Mouse (Mus musculus) embryonic stem cell, embryonic (primary cell): Measurements from ENCODE around the gene Ccdc170.
"Not testable (repeated sequence)": the region's sequence is repeated elsewhere in the genome, so short reads cannot be mapped to it uniquely, and the experiment has no call there.

Source experiments
- CTCF ChIA-PET, 4 experiments: fragments of 300-600 bp in 2 of 4; fragments of 350-600 bp in 2 of 4; sonication (Branson Sonifier 250); formaldehyde crosslinking; loops; one replicate each; lab custom pipeline; 2022; ENCODE audit warnings: inconsistent platforms in 2 of 4; lab: Charles Lee
- POLR2A ChIA-PET, 4 experiments: fragments of 300-600 bp in 2 of 4; fragments of 350-600 bp in 2 of 4; sonication (Branson Sonifier 250); formaldehyde crosslinking; loops; one replicate each; lab custom pipeline; 2022; ENCODE audit warnings: antibody characterized with exemption in 4 of 4, inconsistent platforms in 1 of 4; lab: Charles Lee

Gene Ccdc170

GRCm38 (mm10) chr10:4482355-4482754 is at the start of gene Ccdc170:
Gene Ccdc170 (plus strand): TSS chr10:4482502.
- ChIA-PET POLR2A (interaction anchor here in 3 of 4 experiments (0.6 to 5.2 kb wide), 10 partner anchors 13 to 138 kb away, joined by 3 to 48 read pairs (median 6); partner anchors contain the start of genes Armt1 (in 2 of the 3) and Rmnd1 (in 1 of the 3)), CTCF (interaction anchor here in 2 of 4 experiments (0.6 to 0.7 kb wide), 2 partner anchors 77 to 79 kb away, joined by 3 to 4 read pairs; no protein-coding TSS in a partner anchor)

- ChIA-PET CTCF (interaction anchor here (0.5 to 1.2 kb wide), 9 partner anchors 28 to 1453 kb away, joined by 3 to 6 read pairs (median 4); no protein-coding TSS in a partner anchor), POLR2A (interaction anchor here (0.6 to 4.8 kb wide), 79 partner anchors 8 to 1391 kb away, joined by 3 to 70 read pairs (median 5); partner anchors contain the start of genes Zbtb2 (in 3 of the 4), Ccdc170 (in 2 of the 4), Fbxo5 (in 1 of the 4) and Mthfd1l (in 1 of the 4))
These were observed 49.1 kb upstream of the Ccdc170 start for GRCm38 (mm10) chr10:4432996-4433755.

DNA sequence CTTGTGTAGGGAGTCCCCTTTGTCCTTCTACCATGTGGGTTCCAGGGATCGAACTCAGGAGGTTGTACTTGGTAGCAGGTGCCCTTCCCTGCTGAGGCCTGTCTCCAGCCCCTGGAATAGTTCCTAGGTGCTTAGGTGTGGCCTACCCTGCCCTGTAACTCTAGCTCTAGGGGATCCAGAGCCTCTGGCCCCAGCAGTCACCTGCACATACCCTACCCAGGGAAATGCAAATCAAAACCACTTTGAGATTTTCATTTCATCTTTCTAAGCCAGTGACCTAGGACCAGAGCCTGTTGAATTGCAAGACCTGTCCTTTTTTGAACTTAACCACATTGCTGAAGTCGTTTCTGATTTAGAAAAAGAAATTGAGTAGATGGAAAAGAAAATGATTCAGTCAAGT is 48.4 kb upstream of the Ccdc170 start:
- POLR2A ChIA-PET = interaction anchor here in 2 of 4 experiments (0.7 to 4.8 kb wide), 8 partner anchors 16 to 190 kb away, joined by 3 to 70 read pairs (median 10); partner anchors contain the start of gene Zbtb2 (in 1 of the 2)
- CTCF ChIA-PET = not testable (repeated sequence)

DNA sequence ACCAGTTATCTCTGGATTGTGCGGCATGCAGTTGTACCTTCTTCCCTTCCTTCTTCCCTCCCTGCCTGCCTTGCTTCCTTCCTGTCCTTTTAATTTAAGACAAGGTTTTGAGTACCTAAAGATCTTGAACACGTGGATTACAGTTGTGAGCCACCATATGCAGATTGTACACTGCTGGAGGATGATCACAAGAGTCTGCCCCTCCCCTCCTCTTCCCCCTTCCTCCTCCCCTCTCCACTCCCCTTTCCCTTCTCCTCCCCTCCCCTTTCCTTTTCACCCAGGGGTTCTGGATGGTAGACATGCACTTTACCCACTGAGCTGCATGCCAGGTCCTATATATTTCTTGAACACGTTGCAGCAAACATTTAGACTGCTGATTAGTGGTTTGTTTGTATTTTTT is 46.9 kb upstream of the Ccdc170 start:
- CTCF ChIA-PET = no interaction called here
- POLR2A ChIA-PET = interaction anchor here in 2 of 4 experiments (0.5 to 3.1 kb wide), 8 partner anchors 10 to 192 kb away, joined by 3 to 12 read pairs (median 4); partner anchors contain the start of gene Ccdc170 (in 1 of the 2)

- POLR2A ChIA-PET = interaction anchor here in 1 of 4 experiments (1.2 to 1.4 kb wide), 2 partner anchors 35 to 51 kb away, joined by 3 read pairs; no protein-coding TSS in a partner anchor
- CTCF ChIA-PET = no interaction called here
These were observed 25.9 kb upstream of the Ccdc170 start for GRCm38 (mm10) chr10:4456409-4456808.

- CTCF ChIA-PET = no interaction called here
- POLR2A ChIA-PET = interaction anchor here in 2 of 4 experiments (0.6 to 2.8 kb wide), 4 partner anchors 9 to 28 kb away, joined by 3 to 9 read pairs (median 4); partner anchors contain the start of genes Armt1 (in 1 of the 2) and Rmnd1 (in 1 of the 2)
These were observed 22.1 kb upstream of the Ccdc170 start for GRCm38 (mm10) chr10:4460201-4460600.

DNA sequence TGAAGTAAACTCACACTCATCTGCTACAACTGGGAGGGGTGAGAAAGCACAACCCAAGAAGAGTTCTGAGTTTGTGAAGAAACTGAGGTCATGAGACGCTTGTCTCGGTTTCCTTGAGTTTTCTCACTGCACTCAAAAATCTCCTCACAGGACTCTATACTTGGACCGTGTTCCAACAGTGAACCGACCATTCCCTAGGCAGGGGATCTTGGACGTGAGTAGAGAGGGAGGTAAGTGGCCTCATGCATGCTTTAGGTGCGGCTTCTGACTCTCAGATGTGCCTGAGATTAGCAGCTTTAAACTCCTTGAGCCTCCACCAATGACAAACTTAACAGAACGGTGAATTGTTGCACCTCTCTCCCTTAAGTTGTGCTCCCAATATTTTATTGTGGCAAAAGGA is 16.5 kb upstream of the Ccdc170 start:
- POLR2A ChIA-PET = interaction anchor here in 3 of 4 experiments (0.6 to 7.2 kb wide), 9 partner anchors 11 to 803 kb away, joined by 3 to 48 read pairs (median 4); partner anchors contain the start of gene Ccdc170 (in 2 of the 3)
- CTCF ChIA-PET = no interaction called here

- POLR2A ChIA-PET = interaction anchor here (0.7 to 7.2 kb wide), 10 partner anchors 10 to 100 kb away, joined by 3 to 48 read pairs (median 4); partner anchors contain the start of genes Ccdc170 (in 2 of the 4), Armt1 (in 1 of the 4) and Rmnd1 (in 1 of the 4)
- CTCF ChIA-PET = interaction anchor here in 3 of 4 experiments (0.7 to 2.6 kb wide), 4 partner anchors 65 to 1345 kb away, joined by 3 to 5 read pairs (median 3); no protein-coding TSS in a partner anchor
These were observed 12.9 kb upstream of the Ccdc170 start for GRCm38 (mm10) chr10:4469406-4469805.

- CTCF ChIA-PET = no interaction called here
- POLR2A ChIA-PET = interaction anchor here in 1 of 4 experiments (0.6 kb wide), 1 partner anchor 14 kb away, joined by 8 read pairs; no protein-coding TSS in a partner anchor
These were observed 8.7 kb upstream of the Ccdc170 start for GRCm38 (mm10) chr10:4473591-4473993.

DNA sequence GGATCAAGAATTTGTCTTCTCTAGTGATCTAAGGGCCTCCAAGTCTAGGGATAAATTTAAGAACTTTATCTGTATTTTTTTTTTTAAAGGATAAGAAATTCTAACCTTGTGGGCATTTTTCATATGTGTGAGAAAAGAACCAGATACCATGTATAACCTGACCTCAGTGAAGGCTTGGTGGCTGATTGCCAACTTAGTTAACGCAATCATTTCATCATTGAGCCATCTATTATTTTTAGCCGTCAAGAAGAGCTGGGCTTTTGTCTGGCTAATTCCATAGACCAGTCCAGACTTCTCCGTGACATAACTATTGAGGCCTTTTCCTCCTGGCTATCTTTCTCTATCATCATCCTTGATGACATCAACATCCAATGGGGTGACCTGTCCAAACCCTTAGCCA is 6.9 kb upstream of the Ccdc170 start:
- ChIA-PET POLR2A (no interaction called here), CTCF (interaction anchor here in 1 of 4 experiments (0.6 kb wide), 1 partner anchor 43 kb away, joined by 3 read pairs; the partner anchor contains the start of genes Armt1 and Rmnd1)

DNA sequence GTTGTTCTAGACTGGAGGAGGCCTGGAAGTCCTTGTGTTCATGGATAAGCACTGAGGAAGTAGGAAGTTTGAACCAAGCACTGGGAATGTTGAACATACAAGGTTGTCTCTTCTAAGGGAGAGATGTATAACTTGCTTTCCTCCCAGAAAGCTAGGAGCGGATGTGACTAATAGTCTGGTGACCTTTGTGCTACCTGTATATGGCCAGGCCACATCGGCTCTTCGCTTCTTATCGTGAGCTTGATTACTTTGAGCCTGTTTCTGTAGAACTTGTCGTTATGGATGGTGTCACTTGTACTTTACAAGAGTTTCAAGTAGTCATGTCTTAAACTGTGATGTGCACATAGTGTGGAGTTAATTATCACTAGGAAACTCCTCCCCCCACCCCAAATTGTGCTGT is 5.7 kb upstream of the Ccdc170 start:
- ChIA-PET POLR2A (interaction anchor here in 1 of 4 experiments (0.8 kb wide), 1 partner anchor 88 kb away, joined by 3 read pairs; the partner anchor contains the start of gene Zbtb2), CTCF (no interaction called here)

- CTCF ChIA-PET = interaction anchor here in 1 of 4 experiments (0.8 kb wide), 1 partner anchor 76 kb away, joined by 7 read pairs; no protein-coding TSS in a partner anchor
These were observed 1.4 kb upstream of the Ccdc170 start for GRCm38 (mm10) chr10:4480929-4481328.

GRCm38 (mm10) chr10:4481695-4482094 is 607 bp upstream of the Ccdc170 start:
- ChIA-PET POLR2A (interaction anchor here in 3 of 4 experiments (0.7 to 5.2 kb wide), 10 partner anchors 12 to 483 kb away, joined by 3 to 48 read pairs (median 5); partner anchors contain the start of genes Armt1 (in 2 of the 3) and Rmnd1 (in 1 of the 3)), CTCF (interaction anchor here in 2 of 4 experiments (0.7 to 0.8 kb wide), 2 partner anchors 77 kb away, joined by 3 to 7 read pairs; no protein-coding TSS in a partner anchor)

More at GRCm38 (mm10) chr10:4480929-4481328, 1.4 kb upstream of the Ccdc170 start:
- POLR2A ChIA-PET = interaction anchor here in 3 of 4 experiments (0.7 to 5.2 kb wide), 9 partner anchors 12 to 86 kb away, joined by 3 to 48 read pairs (median 4); partner anchors contain the start of genes Armt1 (in 1 of the 3) and Rmnd1 (in 1 of the 3)

DNA sequence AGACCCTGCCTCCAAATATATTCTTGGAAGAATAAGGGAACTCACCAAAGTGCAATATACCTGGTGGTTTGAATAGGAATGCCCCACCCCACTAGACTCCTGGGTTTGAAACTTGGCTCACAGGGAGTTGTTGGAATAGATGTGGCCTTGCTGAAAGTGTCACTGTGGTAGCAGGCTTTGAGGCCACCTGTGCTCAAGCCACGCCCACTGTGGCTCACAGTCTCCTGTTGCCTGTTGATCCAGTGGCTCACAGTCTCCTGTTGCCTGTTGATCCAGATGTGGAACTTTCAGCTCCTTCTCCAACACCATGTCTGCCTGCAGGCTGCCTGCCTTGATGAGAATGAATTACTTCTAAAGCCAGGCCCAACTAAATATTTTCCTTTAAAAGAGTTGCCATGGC is 1.5 kb downstream of the Ccdc170 start:
- CTCF ChIA-PET = interaction anchor here in 1 of 4 experiments (0.6 kb wide), 1 partner anchor 114 kb away, joined by 4 read pairs; no protein-coding TSS in a partner anchor
- POLR2A ChIA-PET = interaction anchor here in 2 of 4 experiments (0.6 to 3.7 kb wide), 7 partner anchors 15 to 179 kb away, joined by 3 to 12 read pairs (median 3); partner anchors contain the start of genes Armt1 (in 1 of the 2) and Rmnd1 (in 1 of the 2)

DNA sequence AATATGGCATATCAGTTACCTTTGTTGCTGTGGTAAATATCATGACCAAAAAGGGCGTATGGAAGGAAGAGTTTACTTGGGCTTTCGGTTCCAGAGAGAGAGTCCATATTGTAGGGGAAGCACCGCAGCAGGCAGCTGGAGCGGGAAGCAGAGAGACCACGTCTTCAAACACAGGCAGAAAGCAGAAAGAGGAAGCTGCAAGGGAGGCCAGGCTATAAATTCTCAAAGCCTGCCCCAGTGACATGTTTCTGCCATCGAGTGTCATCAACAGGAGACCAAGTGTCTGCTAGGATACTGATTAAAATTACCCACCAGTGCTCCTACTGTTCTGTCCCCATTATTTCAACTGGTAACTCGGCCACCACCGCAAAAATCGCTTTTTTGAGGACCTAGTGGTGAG is 2.7 kb downstream of the Ccdc170 start:
- ChIA-PET CTCF (no interaction called here), POLR2A (interaction anchor here in 2 of 4 experiments (0.6 to 3.7 kb wide), 5 partner anchors 14 to 52 kb away, joined by 3 to 12 read pairs (median 4); partner anchors contain the start of genes Armt1 (in 1 of the 2) and Rmnd1 (in 1 of the 2))

GRCm38 (mm10) chr10:4489865-4490264 is 7.6 kb downstream of the Ccdc170 start:
- CTCF ChIA-PET = no interaction called here

DNA sequence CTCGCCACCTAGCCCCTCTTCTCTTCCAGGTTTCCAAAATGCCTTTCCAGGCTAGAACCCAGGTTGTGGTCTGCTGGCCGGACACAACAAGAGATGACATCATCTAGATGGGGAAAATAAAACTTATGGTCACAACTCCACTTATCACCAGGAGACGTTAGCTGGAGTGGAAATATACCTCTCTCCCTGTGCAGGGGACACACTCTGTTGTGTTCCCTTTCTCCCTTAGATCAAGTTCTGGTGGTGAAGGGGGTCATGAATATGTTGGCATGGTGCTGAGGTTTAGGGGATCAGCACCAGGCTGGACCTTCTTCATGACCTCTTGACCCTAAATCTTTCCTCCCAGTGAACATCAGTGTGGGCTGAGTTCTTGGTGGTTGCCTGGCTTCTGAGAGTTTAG is 9.0 kb downstream of the Ccdc170 start:
- ChIA-PET POLR2A (interaction anchor here in 1 of 4 experiments (1.1 kb wide), 1 partner anchor 19 kb away, joined by 3 read pairs; no protein-coding TSS in a partner anchor), CTCF (no interaction called here)

More at GRCm38 (mm10) chr10:4489865-4490264, 7.6 kb downstream of the Ccdc170 start:
- POLR2A ChIA-PET = interaction anchor here in 1 of 4 experiments (0.9 kb wide), 1 partner anchor 39 kb away, joined by 3 read pairs; no protein-coding TSS in a partner anchor

DNA sequence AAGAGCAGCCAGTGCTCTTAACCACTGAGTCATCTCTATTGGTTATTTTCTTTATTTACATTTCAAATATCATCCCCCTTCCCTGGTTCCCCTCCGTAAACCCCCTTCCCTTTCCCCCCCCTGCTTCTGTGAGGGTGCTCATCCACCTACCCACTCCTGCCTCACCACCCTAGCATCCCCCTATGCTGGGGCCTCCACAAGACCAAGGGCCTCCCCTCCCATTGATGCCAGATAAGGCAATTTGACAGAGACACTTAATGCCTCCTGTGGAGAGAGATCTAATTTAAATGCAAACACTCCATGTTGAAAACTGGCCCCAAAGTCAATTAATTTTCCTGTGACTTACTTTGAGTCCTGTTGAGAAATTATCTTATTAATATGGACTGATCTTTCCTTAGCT is 9.7 kb downstream of the Ccdc170 start:
- ChIA-PET CTCF (no interaction called here), POLR2A (no interaction called here)
